Mouse (Mus musculus) stomach, postnatal 0 days (tissue): ENCODE data around the gene Rhobtb3. TPM values are rescaled to one million over a fixed set of nuclear protein-coding genes. Genes with fewer than 3 reads are reported as not detected.
"Not testable (repeated sequence)": the region's sequence is repeated elsewhere in the genome, so short reads cannot be mapped to it uniquely, and the experiment has no call there.

Experiments
- ATAC-seq: fragments of 200-750 bp; cut with Nextera tagmentation; 2 replicates; pipeline ENCODE4 v1.8.0; 2017; ENCODE audit not compliant: low FRiP score, low TSS enrichment
- DNase-seq: peaks from one replicate; pipeline ENCODE4 v3.0.0-alpha.2; 2016; ENCODE audit warnings: low spot score
- H3K27ac ChIP-seq: fragments of 300-500 bp; sonication (generic); replicated peaks from 2 replicates; pipeline ENCODE4 v1.5.1; 2014; ENCODE audit warnings: mild to moderate bottlenecking, control low read depth
- H3K27me3 ChIP-seq: fragments of 300-500 bp; sonication (generic); 2 replicates; pipeline ENCODE4 v1.6.1; 2014; ENCODE audit warnings: low read length; ENCODE audit not compliant: control insufficient read depth, insufficient read depth
- H3K36me3 ChIP-seq: fragments of 300-500 bp; sonication (generic); 2 replicates; pipeline ENCODE4 v1.6.1; 2014; ENCODE audit warnings: low read length, mixed read lengths; ENCODE audit not compliant: control insufficient read depth, insufficient read depth
- H3K4me1 ChIP-seq: fragments of 300-500 bp; sonication (generic); replicated peaks from 2 replicates; pipeline ENCODE4 v1.6.1; 2014; ENCODE audit warnings: antibody characterized with exemption; ENCODE audit not compliant: control insufficient read depth, insufficient read depth
- H3K4me2 ChIP-seq: fragments of 300-500 bp; sonication (generic); replicated peaks from 2 replicates; pipeline ENCODE4 v1.6.1; 2014; ENCODE audit warnings: low read depth, mild to moderate bottlenecking, control low read depth, moderate library complexity
- H3K4me3 ChIP-seq: fragments of 300-500 bp; sonication (generic); 2 replicates; pipeline ENCODE4 v1.5.1; 2014; ENCODE audit warnings: low read depth, low read length, control low read depth
- H3K9ac ChIP-seq: fragments of 300-500 bp; sonication (generic); 2 replicates; pipeline ENCODE4 v1.6.1; 2014; ENCODE audit warnings: mild to moderate bottlenecking, low read length, control low read depth, mixed read lengths
- H3K9me3 ChIP-seq: fragments of 300-500 bp; sonication (generic); 2 replicates; pipeline ENCODE4 v1.6.1; 2016; ENCODE audit warnings: low read length; ENCODE audit not compliant: control insufficient read depth
- CTCF ChIP-seq: IDR thresholded peaks from 2 replicates; pipeline ENCODE4 v1.5.1; 2016; ENCODE audit warnings: antibody characterized with exemption, low read depth, mild to moderate bottlenecking, moderate library complexity
- EP300 ChIP-seq: optimal IDR thresholded peaks from 2 replicates; pipeline ENCODE3; 2016; ENCODE audit warnings: antibody characterized with exemption
- WGBS: fragments of 180-500 bp; shearing (Covaris S2); extraction: QIAGEN DNeasy Blood & Tissue Kit; methylation state at CpG from one replicate; pipeline ENCODE4 v1.1.7; 2014; 5-methylcytosine and 5-hydroxymethylcytosine counted together
- polyA plus RNA-seq: library from polyadenylated mRNA; unstranded; fragments of >200 nt; fragmentation: Nextera tagmentation; extraction: Ambion mirVana; gene quantifications from 2 replicates; pipeline ENCODE4 v1.2.1, GENCODE M21; 2015

Gene Rhobtb3
- polyA plus RNA-seq, 1 experiment from 2014 or later: 10.0 TPM

- Histone ChIP-seq H3K4me2 (no peak overlapping the region), H3K9ac (no peak overlapping the region), H3K9me3 (no peaks in the 10 kb centered on the region), H3K4me1 (no peaks in the 10 kb centered on the region), H3K4me3 (no peak overlapping the region), H3K27me3 (no peaks in the 10 kb centered on the region), H3K36me3 (no peaks in the 10 kb centered on the region), H3K27ac (no peak overlapping the region)
- DNase-seq (no peak), ATAC-seq (no peak)
- TF ChIP-seq CTCF (no peak), EP300 (no peak)
- WGBS: 57% methylated on average over 2 of the region's 2 CpGs
Observed at GRCm38 (mm10) chr13:75930660-75931059, 13.1 kb downstream of the Rhobtb3 start.

DNA sequence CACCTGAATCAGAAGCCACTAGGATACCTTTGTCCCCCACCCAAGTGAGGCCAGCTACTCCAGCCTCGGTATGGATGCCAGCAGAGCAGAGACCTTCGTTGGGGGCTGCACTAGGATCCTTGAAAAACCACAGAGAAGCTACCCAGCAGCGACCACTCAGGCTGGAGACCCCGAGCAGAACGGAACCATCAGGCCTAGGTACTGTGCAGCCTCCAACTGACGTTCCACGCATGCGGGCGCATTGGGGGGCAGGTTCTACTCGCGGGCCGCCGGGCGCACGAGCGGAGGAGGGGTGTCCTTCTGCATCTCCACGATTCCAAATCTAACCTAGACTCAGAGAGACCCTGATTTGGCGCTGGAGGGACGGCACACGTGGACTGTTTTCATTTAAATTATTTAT lies 13.7 kb downstream of the Rhobtb3 start:
- DNase-seq (no peak), ATAC-seq (no peak)
- Histone ChIP-seq H3K36me3 (no peaks in the 10 kb centered on the region), H3K4me3 (no peak overlapping the region), H3K27me3 (no peaks in the 10 kb centered on the region), H3K27ac (no peak overlapping the region), H3K9me3 (no peaks in the 10 kb centered on the region), H3K9ac (no peak overlapping the region), H3K4me1 (no peaks in the 10 kb centered on the region), H3K4me2 (no peak overlapping the region)
- WGBS: 93% methylated on average over 20 of the region's 20 CpGs
- TF ChIP-seq CTCF: no peak
- TF ChIP-seq EP300: no peak

DNA sequence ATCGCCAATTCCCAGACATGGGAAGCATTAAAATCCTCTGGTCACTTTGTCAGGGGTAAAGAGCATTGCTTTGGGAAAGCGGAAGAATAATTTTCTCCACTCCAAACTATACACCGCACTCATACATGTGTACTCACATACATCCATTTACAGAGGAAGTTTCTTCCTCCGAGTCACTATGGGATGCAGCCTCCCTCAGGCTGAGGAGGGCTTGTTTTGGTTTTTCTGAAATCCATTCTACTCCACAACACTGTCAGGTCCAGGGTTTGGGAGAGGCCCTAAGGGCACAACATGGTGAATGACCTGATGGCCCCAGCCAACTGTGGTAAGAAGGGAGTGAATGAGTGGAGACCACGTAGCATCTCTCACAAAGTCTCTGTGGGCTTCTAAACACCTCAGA lies 14.7 kb downstream of the Rhobtb3 start:
- not testable (repeated sequence) for H3K27me3 ChIP-seq, DNase-seq, ATAC-seq, H3K9ac ChIP-seq, H3K4me1 ChIP-seq, H3K36me3 ChIP-seq, H3K9me3 ChIP-seq, H3K4me3 ChIP-seq, H3K4me2 ChIP-seq, H3K27ac ChIP-seq
- 95% methylated on average over 5 of the region's 5 CpGs for WGBS

DNA sequence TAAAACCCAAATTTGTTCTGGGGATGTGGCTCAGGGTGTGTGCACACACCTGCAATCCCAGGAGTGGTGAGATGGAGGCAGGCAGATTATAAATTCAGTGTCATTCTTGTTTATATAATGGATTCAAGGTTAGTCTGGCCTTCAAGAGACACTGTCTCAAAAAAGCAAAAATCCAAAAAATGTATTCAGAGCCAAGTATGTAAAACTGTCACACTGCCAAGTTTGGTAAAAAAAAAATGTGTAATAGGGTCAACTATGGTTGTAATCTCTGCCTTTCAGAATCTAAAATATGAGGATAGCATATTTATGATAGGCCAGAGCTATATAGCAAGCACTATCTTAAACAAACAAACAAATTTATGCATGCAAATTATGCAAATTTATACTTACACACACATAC lies 15.8 kb downstream of the Rhobtb3 start:
- H3K36me3 ChIP-seq: no peaks in the 10 kb centered on the region
- no peaks in the 10 kb centered on the region for H3K4me1 ChIP-seq
- DNase-seq (no peak), ATAC-seq (no peak)
- H3K9me3 ChIP-seq: no peaks in the 10 kb centered on the region
- no peak overlapping the region for H3K27ac ChIP-seq
- H3K4me3 ChIP-seq: no peak overlapping the region
- H3K9ac ChIP-seq: no peak overlapping the region
- no peaks in the 10 kb centered on the region for H3K27me3 ChIP-seq
- TF ChIP-seq CTCF (no peak), EP300 (no peak)
- H3K4me2 ChIP-seq: no peak overlapping the region

DNA sequence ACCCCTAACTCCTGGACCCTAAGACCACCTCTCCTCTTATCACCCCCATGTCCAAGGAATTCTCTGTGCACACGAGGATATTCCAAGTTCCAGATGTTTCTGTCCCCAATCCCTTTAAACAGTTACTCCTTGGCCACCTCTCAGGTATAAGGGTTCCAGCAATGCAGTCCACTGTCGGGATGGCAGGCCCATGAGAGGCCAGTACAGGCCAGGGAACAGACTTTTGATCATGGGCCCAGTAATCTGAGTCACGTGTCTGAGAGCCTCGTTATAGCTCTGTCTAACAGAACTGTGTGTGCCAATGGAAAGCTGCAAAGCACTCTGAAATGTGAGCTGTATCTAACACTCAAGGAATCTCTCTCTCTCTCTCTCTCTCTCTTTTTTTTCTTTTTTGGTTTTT lies 29.6 kb downstream of the Rhobtb3 start:
- TF ChIP-seq EP300 (no peak), CTCF (no peak)
- Histone ChIP-seq H3K4me1 (no peaks in the 10 kb centered on the region), H3K9me3 (no peaks in the 10 kb centered on the region), H3K4me3 (no peak overlapping the region), H3K27me3 (no peaks in the 10 kb centered on the region), H3K9ac (no peak overlapping the region), H3K27ac (no peak overlapping the region), H3K4me2 (no peak overlapping the region), H3K36me3 (peaks cover 1% of the 10 kb centered on the region)
- ATAC-seq: no peak
- WGBS: 73% methylated on average over 4 of the region's 4 CpGs
- no peak for DNase-seq

- ATAC-seq (peak; percentile 10; the same call in 1 of the 2 replicates), DNase-seq (no peak)
- WGBS: 62% methylated on average over 2 of the region's 2 CpGs
- no peaks in the 10 kb centered on the region for H3K9me3 ChIP-seq
- no peaks in the 10 kb centered on the region; the same call in 1 of the 2 replicates for H3K36me3 ChIP-seq
- H3K4me3 ChIP-seq: no peak overlapping the region
- no peaks in the 10 kb centered on the region; the same call in 1 of the 2 replicates for H3K4me1 ChIP-seq
- no peak overlapping the region for H3K27ac ChIP-seq
- H3K9ac ChIP-seq: no peak overlapping the region
- no peaks in the 10 kb centered on the region for H3K27me3 ChIP-seq
- TF ChIP-seq EP300 (no peak), CTCF (no peak)
- no peak overlapping the region for H3K4me2 ChIP-seq
Observed at GRCm38 (mm10) chr13:75908187-75908586, 35.5 kb downstream of the Rhobtb3 start.
